Mouse (Mus musculus): Measurements from ENCODE around the gene 2310061I04Rik.

GRCm38 (mm10) chr17:35939941-35940340 lies 42.7 kb upstream of the 2310061I04Rik start:
- no peak for TF ChIP-seq CTCF (IDR thresholded peaks at IDR 0.05; ENCODE audit: extremely low read depth, insufficient read depth, insufficient read length, insufficient replicate concordance)
- TF ChIP-seq POLR2A (IDR thresholded peaks at IDR 0.05; ENCODE audit: low read depth, low read length): no peak

Data from spleen, adult 2 months (tissue).